Mouse (Mus musculus): ENCODE data around the gene Zfp967.
"Not testable (repeated sequence)": the region's sequence is repeated elsewhere in the genome, so short reads cannot be mapped to it uniquely, and the experiment has no call there.

DNA sequence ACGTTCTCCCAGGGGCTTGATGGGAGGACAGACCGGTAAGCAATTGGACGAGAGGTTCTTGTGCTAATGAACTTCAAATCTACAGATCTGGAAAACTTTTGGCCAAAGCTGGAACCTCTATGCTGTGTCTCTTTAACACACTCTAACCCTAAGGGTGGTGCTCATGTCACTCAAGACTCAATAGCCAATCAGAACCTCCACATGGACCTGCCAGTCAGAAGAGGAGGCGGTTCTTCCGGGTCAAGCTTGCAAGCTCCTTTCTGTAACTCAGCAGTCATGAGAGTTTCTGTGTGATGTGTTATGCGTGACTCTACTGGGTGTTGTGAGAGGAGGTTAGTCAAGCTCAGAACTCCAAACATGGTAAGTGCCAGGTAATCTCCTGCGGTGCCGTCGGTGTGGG lies at the start of gene Zfp967:
- not testable (repeated sequence) for TF ChIP-seq EP300, POLR2A (IDR thresholded peaks at IDR 0.05; ENCODE audit: insufficient read depth, low read depth, low read length)

Data from heart, adult 2 months (tissue).